Comparison of ENCODE assay signal across 23 mouse cellular contexts in genomic region chr10:83612648-83613215, GRCm38 (mm10). TPM values are rescaled to one million over a fixed set of nuclear protein-coding genes. Genes with fewer than 3 reads are reported as not detected.
DNase-seq lines count a peak whose midpoint lies in the region; ATAC-seq and TF ChIP-seq lines count a peak whose summit lies in the region.
"Had no signal": no experiment of that assay in that cellular context is flagged by ENCODE, and none has a peak within 500 bp of the region (broad histone marks: within the 10 kb centered on the region; RNA-seq: fewer than 3 reads in every experiment).

No protein-coding gene starts in this region.

- POLR2A ChIA-PET in Patski (lab: Charles Lee) = no interaction called here

- in situ Hi-C loops in Patski (cut with MboI; ENCODE audit: low pct_unique_long_range_greater_than_20kb) = no loop called here

- no peaks in the 10 kb centered on the region for H3K27me3 ChIP-seq in Patski
- H3K27me3 ChIP-seq: CH12.LX; embryonic facial prominence, embryonic 13.5 days; embryonic facial prominence, embryonic 15.5 days; forebrain, embryonic 12.5 days had no signal

- peak; percentile 57 for ATAC-seq in Patski
- ATAC-seq: CD4-positive, CD25-positive, alpha-beta regulatory T cell, adult 4 months; forebrain, embryonic 14.5 days; forebrain, embryonic 16.5 days had no signal

- CTCF ChIA-PET in Patski (lab: Charles Lee) = no interaction called here

- TF ChIP-seq CTCF in Patski (IDR thresholded peaks at IDR 0.05) = no peak

- peak; percentile 2 for DNase-seq in adrenal gland, postnatal 14 days
- DNase-seq in adrenal gland, adult (ENCODE audit: inconsistent age in 2 of 2, low spot score in 1 of 2) = no peak
- DNase-seq in 3134 (ENCODE audit: extremely low read depth, insufficient read length, low spot score) (peak; percentile 55), Patski (ENCODE audit: low read depth, low spot score) (peak; percentile 13)
- DNase-seq in Muller cell, postnatal 12 days (ENCODE audit: inconsistent ontology term) = peak; percentile 44
- DNase-seq in cerebellum, adult 11 months = no peak
- DNase-seq in right cerebral cortex, adult 18-20 months = no peak
- DNase-seq: adrenal gland, adult 8-10 months; adrenal gland, postnatal 25 days; B cell, adult 2 months; cerebellum, adult 11-12 months; cerebellum, adult 2 months; cerebellum, adult 9-10 months; cerebellum, postnatal 10 days; cerebellum, postnatal 36 days; embryo, embryonic 11 days had no signal

RNA-seq across cellular contexts. Expression of gene Appl2, which starts 35.8 kb away (rescaled TPM):
- 63.5 and 81.7 TPM in 2 replicates for total RNA-seq in adrenal gland, postnatal 14 days (2021)
- polyA plus RNA-seq in Patski (2021) = 22.4 TPM

Comparison
In these comparisons a context has a peak if more than half of its experiments do, and no peak if none do; other contexts are left out.
1. DNase-seq: peak in adrenal gland, postnatal 14 days (single experiment), 3134 (single experiment), Muller cell, postnatal 12 days (single experiment) and Patski (single experiment); none in adrenal gland, adult (0 of 2), cerebellum, adult 11 months (single experiment) and right cerebral cortex, adult 18-20 months (single experiment).